Mouse (Mus musculus) lung, postnatal 0 days (tissue): ENCODE data around the gene BC025920.

ENCODE experiments used
- CTCF ChIP-seq: IDR thresholded peaks from 2 replicates; pipeline ENCODE4 v1.5.1; 2016; ENCODE audit warnings: antibody characterized with exemption, mild to moderate bottlenecking
- EP300 ChIP-seq: IDR thresholded peaks from 2 replicates; pipeline ENCODE4 v1.6.1; 2016; ENCODE audit warnings: antibody characterized with exemption, mild to moderate bottlenecking, control low read depth

- no peak for TF ChIP-seq CTCF
- TF ChIP-seq EP300, result no peak
These were observed 33.1 kb upstream of the BC025920 start for GRCm38 (mm10) chr10:81572975-81573374.
